Mouse (Mus musculus): ENCODE data around the gene Plac9b. TPM values are rescaled to one million over a fixed set of nuclear protein-coding genes. Genes with fewer than 3 reads are reported as not detected.
"Not testable (repeated sequence)": the region's sequence is repeated elsewhere in the genome, so short reads cannot be mapped to it uniquely, and the experiment has no call there.

The Plac9b gene
- polyA plus RNA-seq, 1 experiment from 2014 or later: 7.7 TPM

DNA sequence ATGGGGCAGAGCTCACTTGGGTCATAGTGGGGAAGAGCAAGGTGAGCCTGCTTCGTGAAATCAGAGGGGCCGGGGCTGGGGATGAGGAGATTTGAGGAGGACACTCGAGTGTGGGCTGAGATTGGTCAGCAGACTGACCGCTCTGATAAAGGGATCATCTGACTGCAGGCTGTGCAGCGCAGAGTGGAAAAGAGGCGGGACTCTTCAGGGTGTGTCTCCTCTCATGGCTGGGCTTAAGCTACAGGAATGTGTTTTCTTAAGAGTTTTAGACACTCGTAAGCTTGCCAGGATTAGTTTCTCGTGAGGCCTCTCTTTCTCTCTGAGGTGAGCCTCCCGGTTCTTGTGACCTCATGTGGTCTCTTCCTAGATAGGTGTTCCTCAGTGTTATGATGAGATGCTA is 21.1 kb downstream of the Plac9b start:
- not testable (repeated sequence) for H3K27me3 ChIP-seq; H3K9me3 ChIP-seq; H3K9ac ChIP-seq (replicated peaks); H3K4me2 ChIP-seq (replicated peaks); H3K36me3 ChIP-seq; ATAC-seq (replicated peaks); H3K4me3 ChIP-seq; H3K4me1 ChIP-seq; H3K27ac ChIP-seq (replicated peaks)
- no CpG with 5 or more reads among the region's 9 CpGs for WGBS

DNA sequence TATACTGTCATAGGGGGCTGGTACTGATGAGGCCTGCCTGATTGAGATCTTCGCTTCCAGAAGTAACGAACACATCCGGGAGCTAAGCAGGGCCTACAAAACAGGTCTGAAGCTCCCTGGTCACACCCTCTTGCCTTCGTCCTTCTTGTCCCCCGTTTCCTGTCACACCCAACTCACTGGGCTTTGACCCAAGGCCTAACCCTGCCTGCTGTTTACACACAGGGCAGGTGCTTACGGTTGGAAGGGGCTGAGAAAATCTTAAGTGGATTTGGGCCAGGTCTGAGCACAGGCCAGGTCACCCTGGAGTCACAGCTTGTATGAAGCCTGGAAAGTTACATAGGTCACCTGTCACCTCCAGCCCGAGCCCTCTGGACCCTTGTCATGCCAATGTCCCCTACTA is 26.2 kb downstream of the Plac9b start:
- H3K27me3 ChIP-seq; H3K27ac ChIP-seq (replicated peaks); H3K9me3 ChIP-seq; H3K4me2 ChIP-seq (replicated peaks); H3K36me3 ChIP-seq; H3K9ac ChIP-seq (replicated peaks); H3K4me3 ChIP-seq; ATAC-seq (replicated peaks); H3K4me1 ChIP-seq: not testable (repeated sequence)
- WGBS: no CpG with 5 or more reads among the region's 7 CpGs

DNA sequence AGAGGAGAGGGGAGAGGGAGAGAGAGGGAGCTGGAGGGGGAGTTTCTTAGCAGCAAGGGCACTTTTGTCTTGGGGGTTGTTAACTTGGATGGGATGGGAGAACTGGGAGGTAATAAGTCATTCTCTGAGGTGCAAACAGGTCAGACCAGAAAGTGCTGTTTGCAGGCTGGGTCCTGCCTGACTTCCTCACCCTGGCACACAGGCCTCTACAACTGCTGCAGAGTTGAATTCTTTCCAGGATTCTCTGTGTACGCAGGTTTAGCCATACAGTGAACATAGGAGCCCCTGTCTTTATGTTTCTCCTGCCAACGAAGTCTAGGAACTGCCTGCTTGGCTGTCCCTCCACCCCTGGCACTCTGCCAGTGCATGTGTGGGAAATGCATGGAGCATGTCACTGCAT is 35.2 kb downstream of the Plac9b start:
- H3K9ac ChIP-seq (replicated peaks); ATAC-seq (replicated peaks); H3K4me1 ChIP-seq; H3K27ac ChIP-seq (replicated peaks); H3K36me3 ChIP-seq; H3K4me3 ChIP-seq; H3K4me2 ChIP-seq (replicated peaks); H3K27me3 ChIP-seq; H3K9me3 ChIP-seq: not testable (repeated sequence)
- no CpG with 5 or more reads among the region's 2 CpGs for WGBS

DNA sequence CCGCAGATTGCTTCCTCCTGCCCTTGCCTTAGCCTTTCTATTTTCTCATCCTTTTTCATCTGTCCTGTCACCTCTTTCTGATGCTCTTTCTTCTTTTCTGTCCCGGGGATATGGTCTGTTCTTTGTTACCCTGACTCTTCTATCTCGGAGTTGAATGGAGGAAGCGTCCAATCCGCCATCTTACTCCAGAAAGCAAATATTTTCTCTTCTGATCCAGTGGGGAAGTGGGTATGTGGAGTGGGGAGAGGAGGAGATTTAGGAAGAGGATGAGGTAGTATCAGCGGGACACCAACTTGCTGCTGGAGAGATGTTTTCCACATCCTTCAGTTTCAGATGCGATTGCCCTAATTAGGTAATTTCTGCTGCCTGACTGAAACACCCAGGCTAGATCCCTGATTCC is 63.2 kb downstream of the Plac9b start:
- H3K27me3 ChIP-seq; ATAC-seq (replicated peaks): not testable (repeated sequence)
- WGBS: no CpG with 5 or more reads among the region's 7 CpGs

DNA sequence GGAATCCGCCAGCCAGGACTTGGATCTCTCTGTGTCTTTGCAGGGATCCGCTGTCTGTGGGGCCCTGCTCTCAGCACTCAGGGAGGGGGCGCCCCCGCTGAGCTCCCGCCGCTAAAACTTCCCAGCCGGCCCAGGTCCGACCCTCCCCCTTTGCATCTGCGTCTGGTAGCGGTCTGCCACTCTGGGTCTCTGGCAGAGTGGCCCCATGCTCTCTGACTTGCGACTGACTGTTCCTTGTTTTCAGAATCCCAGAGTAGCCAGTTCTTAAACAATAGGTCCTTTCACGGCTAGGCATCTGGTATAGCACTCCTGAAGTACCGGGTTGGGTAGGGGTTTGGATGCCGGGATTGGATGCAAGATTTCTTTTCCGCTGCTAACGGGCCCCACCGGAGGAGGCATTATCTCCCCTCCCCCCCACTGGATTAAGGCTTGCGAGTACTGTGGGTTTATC is 63.7 kb downstream of the Plac9b start:
- not testable (repeated sequence) for H3K9ac ChIP-seq (replicated peaks); H3K4me1 ChIP-seq; H3K9me3 ChIP-seq; H3K27ac ChIP-seq (replicated peaks); H3K4me3 ChIP-seq; H3K4me2 ChIP-seq (replicated peaks); H3K27me3 ChIP-seq; H3K36me3 ChIP-seq
- peak; percentile 82 for ATAC-seq (replicated peaks)
- no CpG with 5 or more reads among the region's 18 CpGs for WGBS

More for the DNA sequence above, 63.2 kb downstream of the Plac9b start:
- not testable (repeated sequence) for H3K27ac ChIP-seq (replicated peaks); H3K4me3 ChIP-seq; H3K4me2 ChIP-seq (replicated peaks); H3K9me3 ChIP-seq; H3K9ac ChIP-seq (replicated peaks); H3K36me3 ChIP-seq; H3K4me1 ChIP-seq

DNA sequence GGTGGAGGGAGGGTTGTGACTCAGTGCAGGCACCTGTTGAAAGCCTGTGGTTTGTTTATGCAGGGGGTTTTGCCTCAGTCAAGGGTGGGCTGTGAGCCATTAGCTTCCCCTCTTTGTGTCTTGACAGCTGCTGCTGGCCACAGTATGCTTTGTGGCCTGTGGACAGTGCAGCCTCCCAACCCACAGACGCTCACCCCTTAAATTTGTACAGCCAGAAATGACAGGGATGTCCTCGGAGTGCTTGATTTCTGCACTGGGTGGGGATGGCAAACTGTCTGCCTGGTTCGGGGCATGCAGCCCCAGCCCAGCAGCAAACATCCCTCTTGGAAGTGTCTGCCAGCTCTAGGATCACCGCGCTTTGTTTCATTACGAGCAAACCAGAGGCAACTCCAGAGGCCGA is 64.1 kb downstream of the Plac9b start, which contains the start of gene Duxbl2:
Duxbl2 (plus strand) TSS at position 200 of the 400 bp plus-strand sequence.
- not testable (repeated sequence) for H3K36me3 ChIP-seq
- no CpG with 5 or more reads among the region's 7 CpGs for WGBS

More for the DNA sequence above, 64.1 kb downstream of the Plac9b start, which contains the start of gene Duxbl2:
- H3K27me3 ChIP-seq; H3K4me2 ChIP-seq (replicated peaks); H3K4me1 ChIP-seq; H3K9ac ChIP-seq (replicated peaks); ATAC-seq (replicated peaks); H3K27ac ChIP-seq (replicated peaks); H3K4me3 ChIP-seq; H3K9me3 ChIP-seq: not testable (repeated sequence)

Other genes with a start within 250 kb of the Plac9b start
- gene Cphx1, start 244.2 kb downstream of the Plac9b start, polyA plus RNA-seq (2015; fragmentation: Nextera tagmentation; extraction: Ambion mirVana): not detected in 2 replicates
- 2.1 and 3.4 TPM in 2 replicates for gene Duxbl1, start 203.9 kb downstream of the Plac9b start, polyA plus RNA-seq (2015; fragmentation: Nextera tagmentation; extraction: Ambion mirVana)
- 8.3 and 9.1 TPM in 2 replicates for gene Gm9780, start 139.8 kb downstream of the Plac9b start, polyA plus RNA-seq (2015; fragmentation: Nextera tagmentation; extraction: Ambion mirVana)
- 14.9 and 18.4 TPM in 2 replicates for gene Tmem254c, start 115.1 kb downstream of the Plac9b start, polyA plus RNA-seq (2015; fragmentation: Nextera tagmentation; extraction: Ambion mirVana)
- not detected in 2 replicates for gene Cphx2, start 101.0 kb downstream of the Plac9b start, polyA plus RNA-seq (2015; fragmentation: Nextera tagmentation; extraction: Ambion mirVana)
- not detected in 2 replicates for gene Cphx3, start 100.2 kb downstream of the Plac9b start, polyA plus RNA-seq (2015; fragmentation: Nextera tagmentation; extraction: Ambion mirVana)
- 3.8 TPM in 1 of 2 replicates, not detected in the other for gene Duxbl2, start 64.1 kb downstream of the Plac9b start, polyA plus RNA-seq (2015; fragmentation: Nextera tagmentation; extraction: Ambion mirVana)
- 14.3 and 20.6 TPM in 2 replicates for gene Tmem254b, start 24.6 kb upstream of the Plac9b start, polyA plus RNA-seq (2015; fragmentation: Nextera tagmentation; extraction: Ambion mirVana)
- 0.42 and 3.2 TPM in 2 replicates for gene Duxbl3, start 75.5 kb upstream of the Plac9b start, polyA plus RNA-seq (2015; fragmentation: Nextera tagmentation; extraction: Ambion mirVana)

Measured in forebrain, embryonic 15.5 days (tissue).